Mouse (Mus musculus): Measurements from ENCODE around the gene D230025D16Rik. TPM values are rescaled to one million over a fixed set of nuclear protein-coding genes. Genes with fewer than 3 reads are reported as not detected.
"Not testable (repeated sequence)": the region's sequence is repeated elsewhere in the genome, so short reads cannot be mapped to it uniquely, and the experiment has no call there.

The D230025D16Rik gene
- polyA plus RNA-seq (2016; fragmentation: Nextera tagmentation; extraction: Ambion mirVana) = 25.9 and 27.1 TPM in 2 replicates

DNA sequence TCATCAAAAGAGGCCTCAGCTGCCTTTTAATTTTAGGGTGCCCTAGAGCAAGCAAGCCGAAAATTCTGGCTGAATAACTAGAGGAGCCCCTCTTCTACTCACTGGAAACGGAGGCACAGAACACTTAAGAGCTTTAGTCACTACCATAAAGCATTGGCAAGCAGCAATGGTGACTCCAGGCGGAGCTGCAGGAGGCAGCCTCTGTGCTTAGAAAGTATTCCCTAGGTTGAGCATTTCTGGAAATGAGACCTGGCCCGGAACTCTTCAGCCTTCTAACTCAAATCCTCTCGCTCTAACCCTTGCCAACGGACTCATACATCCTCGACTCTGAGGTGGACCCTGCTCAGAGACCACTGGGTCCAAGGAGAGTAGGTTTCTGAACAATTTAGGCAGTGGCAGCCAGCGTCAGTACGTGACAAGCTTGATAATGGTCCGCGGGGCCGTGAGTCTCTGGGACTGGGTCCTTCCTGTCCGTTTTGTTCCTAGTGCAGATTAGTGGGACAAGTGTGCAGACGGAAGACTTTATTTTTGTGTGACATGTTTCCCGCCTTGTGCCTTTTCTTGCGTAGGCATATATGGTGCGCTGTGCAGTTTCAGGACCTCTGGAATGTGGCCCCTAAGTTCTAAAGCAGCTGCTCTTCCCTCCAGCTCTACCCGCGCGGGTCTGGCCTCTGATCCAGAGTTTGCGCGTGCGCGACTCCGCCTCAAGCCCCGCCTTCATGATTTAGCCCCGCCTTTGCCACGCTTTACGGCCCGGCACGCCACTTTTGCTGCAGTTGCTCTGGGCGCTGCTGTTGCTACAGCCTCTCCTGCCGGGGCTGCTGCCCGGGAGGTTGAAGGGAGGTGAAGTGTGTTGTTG lies at the start of gene D230025D16Rik:
TSS of gene D230025D16Rik (plus strand) at position 733 of the 859 bp plus-strand sequence.
- Histone ChIP-seq H3K4me3 (peak within 1 kb of the TSS; percentile 94), H3K36me3 (replicated peaks) (no peaks in the 10 kb centered on the region), H3K27me3 (replicated peaks; ENCODE audit: low read depth, poor library complexity, severe bottlenecking) (no peaks in the 10 kb centered on the region), H3K9me3 (no peaks in the 10 kb centered on the region), H3K4me1 (peaks cover 22% of the 10 kb centered on the region), H3K27ac (replicated peaks) (peak within 1 kb of the TSS; percentile 88)
- WGBS = 4% methylated on average over 34 of the region's 34 CpGs
- peak; percentile 98 for DNase-seq (ENCODE audit: low spot score)

DNA sequence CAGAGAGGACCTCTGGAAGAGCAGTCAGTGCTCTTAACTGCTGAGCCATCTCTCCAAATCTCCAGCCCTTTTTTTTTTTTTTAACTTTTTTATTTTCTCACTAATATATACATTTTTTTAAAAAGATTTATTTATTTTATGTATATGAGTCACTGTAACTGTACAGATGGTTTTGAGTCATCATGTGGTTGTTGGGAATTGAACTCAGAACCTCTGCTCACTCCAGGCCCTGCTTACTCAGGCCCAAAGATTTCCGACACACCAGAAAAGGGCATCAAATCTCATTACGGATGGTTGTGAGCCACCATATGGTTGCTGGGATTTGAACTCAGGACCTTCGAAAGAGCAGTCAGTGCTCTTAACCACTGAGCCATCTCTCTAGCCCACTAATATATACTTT lies 49.7 kb upstream of the D230025D16Rik start:
- H3K9me3 ChIP-seq; DNase-seq (ENCODE audit: low spot score); H3K4me3 ChIP-seq; H3K27me3 ChIP-seq (replicated peaks; ENCODE audit: low read depth, poor library complexity, severe bottlenecking); H3K27ac ChIP-seq (replicated peaks): not testable (repeated sequence)
- H3K4me1 ChIP-seq = peaks cover 17% of the 10 kb centered on the region
- H3K36me3 ChIP-seq (replicated peaks) = peaks cover 62% of the 10 kb centered on the region
- 95% methylated on average over 3 of the region's 3 CpGs for WGBS

DNA sequence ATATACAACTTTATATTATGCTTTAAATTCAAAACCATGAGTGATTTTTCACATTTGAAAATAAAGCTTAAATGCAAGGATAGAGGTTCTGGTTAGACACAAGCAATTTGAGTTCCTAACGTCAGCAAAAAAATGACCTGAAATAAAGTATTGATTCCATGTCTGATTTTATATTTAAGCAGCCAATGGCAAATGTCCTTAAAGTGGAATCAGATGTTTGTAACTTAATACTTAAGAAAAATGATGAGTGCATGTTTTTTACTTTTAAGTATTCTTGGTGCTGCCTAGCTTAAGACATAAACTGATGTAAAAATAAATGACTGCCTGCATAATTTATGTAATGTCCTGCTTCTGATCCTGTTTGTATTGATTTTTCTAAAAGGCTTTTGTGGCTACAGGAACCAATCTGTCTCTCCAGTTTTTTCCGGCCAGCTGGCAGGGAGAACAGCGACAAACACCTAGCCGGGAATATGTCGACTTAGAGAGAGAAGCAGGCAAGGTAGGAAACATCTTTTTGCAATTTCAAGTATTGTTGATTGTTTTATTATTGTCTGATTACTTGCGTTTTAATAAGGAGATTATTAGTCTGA lies 46.6 kb upstream of the D230025D16Rik start:
- Histone ChIP-seq H3K27me3 (replicated peaks; ENCODE audit: low read depth, poor library complexity, severe bottlenecking) (no peaks in the 10 kb centered on the region), H3K27ac (replicated peaks) (no peak overlapping the region), H3K9me3 (no peaks in the 10 kb centered on the region), H3K4me1 (peaks cover 5% of the 10 kb centered on the region; the same call in 1 of the 2 replicates), H3K4me3 (no peak overlapping the region), H3K36me3 (replicated peaks) (peaks cover 87% of the 10 kb centered on the region)
- 81% methylated on average over 6 of the region's 6 CpGs for WGBS
- DNase-seq (ENCODE audit: low spot score) = no peak

DNA sequence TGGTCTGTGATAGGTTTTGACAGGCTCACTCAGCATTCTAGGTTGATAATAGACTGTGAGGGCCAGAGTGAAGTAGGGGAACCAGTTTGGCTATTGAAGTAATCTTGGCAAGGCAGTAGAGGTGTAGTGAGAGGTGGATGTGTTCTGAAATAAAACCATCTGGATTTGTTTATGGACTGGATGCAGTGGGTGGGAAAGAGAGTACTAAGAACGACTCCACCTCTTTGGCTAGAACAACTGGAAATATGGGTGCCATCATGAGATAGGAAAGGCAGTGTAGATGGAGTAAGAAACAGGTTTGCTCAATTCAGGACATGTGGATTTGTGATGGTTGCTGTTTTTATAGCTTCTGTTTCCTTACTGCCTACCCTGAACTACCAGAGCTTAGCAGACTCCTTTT lies 42.7 kb upstream of the D230025D16Rik start:
- Histone ChIP-seq H3K4me3 (no peak overlapping the region), H3K4me1 (no peaks in the 10 kb centered on the region), H3K27ac (replicated peaks) (no peak overlapping the region), H3K27me3 (replicated peaks; ENCODE audit: low read depth, poor library complexity, severe bottlenecking) (no peaks in the 10 kb centered on the region), H3K9me3 (no peaks in the 10 kb centered on the region), H3K36me3 (replicated peaks) (peaks cover 90% of the 10 kb centered on the region)
- WGBS = 63% methylated on average over 1 of the region's 1 CpGs
- no peak for DNase-seq (ENCODE audit: low spot score)

DNA sequence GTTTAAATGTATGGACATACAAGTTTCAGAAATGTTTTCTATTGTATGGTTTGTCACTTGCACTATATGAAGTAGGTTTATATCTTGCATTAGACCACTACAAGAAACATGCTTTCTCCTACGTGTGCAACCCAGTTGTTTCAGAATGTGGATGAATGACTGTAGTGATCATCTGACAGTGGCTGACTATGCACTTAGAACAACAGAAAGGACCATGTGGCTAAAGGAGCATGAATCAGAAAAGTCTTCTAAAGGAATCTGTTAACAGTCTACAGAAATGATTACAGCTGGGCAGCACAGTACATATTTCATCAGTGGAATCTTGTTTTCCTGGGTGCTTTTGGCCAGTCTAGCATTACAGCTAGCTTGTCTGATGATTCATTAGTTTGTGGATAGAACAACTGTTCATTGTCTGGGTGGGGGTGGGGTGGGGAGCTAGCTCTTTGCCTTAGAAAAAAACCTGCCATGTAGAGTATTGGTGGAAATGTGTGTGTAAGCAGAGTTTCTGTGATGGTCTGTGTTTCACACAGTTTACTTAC lies 38.4 kb upstream of the D230025D16Rik start:
- H3K27me3 ChIP-seq (replicated peaks; ENCODE audit: low read depth, poor library complexity, severe bottlenecking) = no peaks in the 10 kb centered on the region
- H3K27ac ChIP-seq (replicated peaks) = no peak overlapping the region
- peaks cover 81% of the 10 kb centered on the region for H3K36me3 ChIP-seq (replicated peaks)
- no peaks in the 10 kb centered on the region for H3K9me3 ChIP-seq
- H3K4me1 ChIP-seq = no peaks in the 10 kb centered on the region
- no peak for DNase-seq (ENCODE audit: low spot score)
- WGBS = 75% methylated on average over 1 of the region's 1 CpGs
- no peak overlapping the region for H3K4me3 ChIP-seq

DNA sequence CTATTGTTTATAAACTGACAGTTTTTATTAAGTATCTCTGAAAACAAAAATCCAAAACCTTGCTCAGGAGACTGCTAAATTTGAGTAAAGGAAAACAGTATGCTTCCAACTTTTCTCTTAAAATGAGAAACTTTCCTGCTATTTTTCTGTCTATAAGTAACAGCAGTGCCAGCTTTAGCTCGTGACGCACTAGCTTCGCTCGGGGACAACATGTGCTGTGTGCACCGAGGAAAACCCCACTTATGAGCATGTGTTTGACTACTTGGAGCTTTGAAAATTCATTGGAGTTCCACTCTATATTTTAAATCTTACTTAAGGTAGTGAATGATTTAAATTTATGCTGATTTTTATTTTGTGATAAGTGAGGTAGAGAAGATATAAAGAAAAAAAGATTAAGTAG lies 32.8 kb upstream of the D230025D16Rik start:
- H3K27ac ChIP-seq (replicated peaks) = no peak overlapping the region
- 94% methylated on average over 5 of the region's 5 CpGs for WGBS
- H3K4me3 ChIP-seq = no peak overlapping the region
- H3K4me1 ChIP-seq = no peaks in the 10 kb centered on the region
- H3K9me3 ChIP-seq = no peaks in the 10 kb centered on the region
- H3K36me3 ChIP-seq (replicated peaks) = peaks cover 82% of the 10 kb centered on the region
- DNase-seq (ENCODE audit: low spot score) = no peak
- H3K27me3 ChIP-seq (replicated peaks; ENCODE audit: low read depth, poor library complexity, severe bottlenecking) = no peaks in the 10 kb centered on the region

DNA sequence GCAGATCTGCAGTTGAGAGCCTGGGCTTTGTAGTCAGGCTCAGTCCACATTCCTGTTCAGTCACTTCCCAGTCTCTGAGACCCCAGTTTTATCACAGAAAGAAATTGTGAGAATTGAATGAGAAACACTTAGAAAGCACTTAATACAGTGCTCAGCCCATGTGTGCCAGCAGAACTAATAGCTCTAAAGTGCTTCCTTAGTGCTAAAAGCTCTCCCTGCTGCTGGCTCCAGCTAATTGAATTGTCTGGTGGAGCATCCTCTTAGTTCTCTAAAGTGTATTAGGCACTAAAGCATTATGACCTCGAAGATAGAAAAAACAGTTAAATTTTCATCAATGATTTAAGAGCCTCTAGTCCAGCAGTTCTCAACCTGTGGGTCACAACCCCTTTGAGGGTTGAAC lies 19.2 kb upstream of the D230025D16Rik start:
- H3K4me1 ChIP-seq = no peaks in the 10 kb centered on the region
- WGBS = 90% methylated on average over 1 of the region's 1 CpGs
- peaks cover 95% of the 10 kb centered on the region for H3K36me3 ChIP-seq (replicated peaks)

DNA sequence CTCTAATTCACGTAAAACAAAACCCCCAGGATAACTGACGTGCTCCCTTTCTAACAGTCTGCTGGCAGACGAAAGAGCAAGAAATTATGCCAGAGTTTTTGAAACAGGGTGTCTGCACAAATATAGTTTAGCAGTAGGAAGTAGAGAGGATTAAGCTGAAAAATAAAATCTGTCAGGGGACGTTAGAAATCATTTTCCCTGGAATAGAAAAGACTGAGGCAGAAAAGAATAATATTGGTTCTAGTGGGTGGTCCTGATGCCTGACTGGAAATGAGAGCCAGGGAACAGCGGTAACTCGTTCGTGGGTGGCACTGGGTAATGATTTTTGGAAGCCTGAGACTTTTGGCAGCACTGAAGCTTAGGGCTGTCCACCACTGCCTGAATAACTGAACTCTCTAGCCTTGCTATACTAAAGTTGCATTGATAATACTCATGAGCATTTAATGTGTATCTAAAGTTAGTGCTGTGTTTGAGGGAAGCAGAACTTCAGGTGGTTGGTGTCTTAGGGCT lies 18.1 kb upstream of the D230025D16Rik start:
- DNase-seq (ENCODE audit: low spot score) = no peak
- WGBS = 88% methylated on average over 7 of the region's 7 CpGs

More for the DNA sequence above, 19.2 kb upstream of the D230025D16Rik start:
- H3K27me3 ChIP-seq (replicated peaks; ENCODE audit: low read depth, poor library complexity, severe bottlenecking) = no peaks in the 10 kb centered on the region
- H3K9me3 ChIP-seq = no peaks in the 10 kb centered on the region
- DNase-seq (ENCODE audit: low spot score) = no peak
- no peak overlapping the region for H3K4me3 ChIP-seq
- no peak overlapping the region for H3K27ac ChIP-seq (replicated peaks)

DNA sequence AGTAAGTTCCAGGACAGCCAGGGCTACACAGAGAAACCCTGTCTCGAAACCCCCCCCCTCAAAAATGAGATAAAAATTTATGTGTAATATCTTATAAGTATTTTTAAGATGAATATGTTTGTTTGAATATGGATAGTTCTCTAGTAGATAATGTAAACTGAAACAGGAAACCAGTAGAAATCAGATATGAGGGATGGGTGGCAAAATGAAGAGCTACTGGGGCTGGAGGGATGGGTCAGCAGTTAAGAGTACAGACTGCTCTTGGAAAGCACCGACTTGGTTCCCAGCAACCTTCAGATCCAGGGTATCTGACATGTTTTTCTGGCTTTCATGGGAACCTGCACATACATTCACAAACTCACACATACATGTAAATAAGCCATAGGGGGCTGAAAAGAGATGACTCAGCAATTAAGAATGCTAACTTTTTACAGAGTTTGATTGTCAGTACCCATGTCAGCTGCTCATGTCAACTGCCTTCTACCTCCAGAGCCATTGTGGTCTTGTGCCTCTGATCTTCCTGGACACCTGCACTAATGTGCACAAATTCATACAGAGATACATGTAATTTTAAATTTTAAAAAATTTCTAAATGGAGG lies 17.2 kb upstream of the D230025D16Rik start:
- H3K36me3 ChIP-seq (replicated peaks) = peaks cover 88% of the 10 kb centered on the region
- WGBS = 88% methylated on average over 2 of the region's 2 CpGs
- no peak overlapping the region for H3K4me3 ChIP-seq
- no peak overlapping the region for H3K27ac ChIP-seq (replicated peaks)
- no peaks in the 10 kb centered on the region for H3K9me3 ChIP-seq
- no peaks in the 10 kb centered on the region for H3K27me3 ChIP-seq (replicated peaks; ENCODE audit: low read depth, poor library complexity, severe bottlenecking)
- no peak for DNase-seq (ENCODE audit: low spot score)
- H3K4me1 ChIP-seq = no peaks in the 10 kb centered on the region

More for the DNA sequence above, 18.1 kb upstream of the D230025D16Rik start:
- no peaks in the 10 kb centered on the region for H3K9me3 ChIP-seq
- H3K4me1 ChIP-seq = no peaks in the 10 kb centered on the region
- H3K27ac ChIP-seq (replicated peaks) = no peak overlapping the region
- H3K4me3 ChIP-seq = no peak overlapping the region
- H3K27me3 ChIP-seq (replicated peaks; ENCODE audit: low read depth, poor library complexity, severe bottlenecking) = no peaks in the 10 kb centered on the region
- H3K36me3 ChIP-seq (replicated peaks) = peaks cover 95% of the 10 kb centered on the region

DNA sequence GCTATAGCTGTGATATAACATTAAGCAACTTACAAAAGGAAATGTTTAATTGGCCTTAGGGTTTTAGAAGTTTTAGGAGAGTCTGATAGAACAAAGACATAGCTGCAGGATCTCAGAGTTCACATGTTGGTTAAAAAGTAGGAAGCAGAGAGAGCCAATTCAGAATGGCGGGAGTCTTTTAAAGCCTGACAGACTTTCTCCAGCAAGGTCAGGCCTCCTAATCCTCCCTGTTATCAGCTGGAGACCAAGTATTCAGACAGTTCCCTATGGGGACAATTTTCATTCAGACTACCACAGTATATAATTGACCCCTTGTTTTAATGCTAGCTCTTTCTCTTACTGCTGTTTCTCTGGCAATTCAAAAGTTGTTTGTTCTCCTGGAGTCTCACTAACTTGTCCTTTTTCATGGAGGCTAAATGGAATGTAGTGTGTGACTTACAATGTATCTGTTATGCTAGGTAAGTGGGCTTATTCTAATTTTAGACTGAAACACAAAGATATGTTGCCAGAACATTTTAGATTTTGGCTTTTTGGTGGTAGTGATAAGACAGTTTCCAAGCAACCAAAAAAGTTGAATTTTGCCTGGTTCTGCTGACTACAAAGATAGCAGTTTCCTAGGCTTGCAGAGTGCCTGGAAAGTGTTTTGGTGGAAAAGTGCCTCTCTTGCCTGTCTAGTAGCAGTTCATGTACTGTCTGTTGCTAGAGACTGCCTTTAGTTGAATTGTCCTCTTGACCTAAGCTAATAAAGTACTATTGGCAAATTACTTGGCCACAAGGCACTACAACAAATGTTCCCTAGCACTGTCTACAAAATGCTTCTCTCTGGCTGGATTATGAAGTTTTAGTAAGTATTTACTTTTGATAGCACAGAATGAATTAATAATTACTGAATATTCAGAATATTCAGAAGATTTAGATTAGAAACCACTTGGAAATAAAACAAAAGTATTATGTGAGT lies 15.5 kb upstream of the D230025D16Rik start:
- DNase-seq (ENCODE audit: low spot score) = no peak
- Histone ChIP-seq H3K4me1 (no peaks in the 10 kb centered on the region), H3K27ac (replicated peaks) (no peak overlapping the region), H3K4me3 (no peak overlapping the region), H3K36me3 (replicated peaks) (peaks cover 81% of the 10 kb centered on the region), H3K27me3 (replicated peaks; ENCODE audit: low read depth, poor library complexity, severe bottlenecking) (no peaks in the 10 kb centered on the region), H3K9me3 (no peaks in the 10 kb centered on the region)
- 53% methylated on average over 1 of the region's 1 CpGs for WGBS

DNA sequence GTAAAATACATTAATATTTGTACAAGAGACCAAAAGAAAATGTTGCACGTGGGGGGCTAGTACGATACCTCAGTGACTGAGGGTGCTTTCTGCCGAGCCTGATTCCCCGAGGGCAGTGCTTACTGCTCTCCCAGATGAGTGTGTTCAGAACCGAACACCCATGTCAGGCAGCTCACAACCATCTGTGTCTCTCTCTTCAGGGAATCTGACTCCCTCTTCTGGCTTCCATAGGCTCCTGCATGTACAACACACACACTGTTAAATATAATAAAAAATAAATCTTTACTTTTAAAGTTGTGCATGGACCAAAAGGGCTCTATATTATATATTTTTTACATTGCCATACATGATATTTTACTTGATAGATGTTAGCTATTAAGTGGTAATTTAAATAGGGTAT lies 10.8 kb upstream of the D230025D16Rik start:
- no peak for DNase-seq (ENCODE audit: low spot score)
- Histone ChIP-seq H3K36me3 (replicated peaks) (peaks cover 74% of the 10 kb centered on the region), H3K4me3 (no peak overlapping the region), H3K27ac (replicated peaks) (no peak overlapping the region), H3K9me3 (no peaks in the 10 kb centered on the region), H3K4me1 (no peaks in the 10 kb centered on the region), H3K27me3 (replicated peaks; ENCODE audit: low read depth, poor library complexity, severe bottlenecking) (no peaks in the 10 kb centered on the region)
- WGBS = 92% methylated on average over 5 of the region's 5 CpGs

Measured in embryonic facial prominence, embryonic 10.5 days (tissue).